Mouse (Mus musculus): ENCODE measurements around the gene Aim2.
"Not testable (repeated sequence)": the region's sequence is repeated elsewhere in the genome, so short reads cannot be mapped to it uniquely, and the experiment has no call there.

The Aim2 gene

GRCm38 (mm10) chr1:173456761-173457160 is 106.1 kb downstream of the Aim2 start:
- no peak for TF ChIP-seq GATA4 (IDR thresholded peaks at IDR 0.05; ENCODE audit: insufficient replicate concordance, low read length)

GRCm38 (mm10) chr1:173490812-173491480 is 140.3 kb downstream of the Aim2 start, which contains the start of gene Ifi206:
Ifi206 (minus strand) TSS chr1:173491041.
- TF ChIP-seq GATA4 (IDR thresholded peaks at IDR 0.05; ENCODE audit: insufficient replicate concordance, low read length) = not testable (repeated sequence)
